Mouse (Mus musculus): Measurements from ENCODE around the gene Piwil1. TPM values are rescaled to one million over a fixed set of nuclear protein-coding genes. Genes with fewer than 3 reads are reported as not detected.
"Not testable (repeated sequence)": the region's sequence is repeated elsewhere in the genome, so short reads cannot be mapped to it uniquely, and the experiment has no call there.

Gene Piwil1
- polyA plus RNA-seq, 1 experiment from 2014 or later, result 0.05 TPM

DNA sequence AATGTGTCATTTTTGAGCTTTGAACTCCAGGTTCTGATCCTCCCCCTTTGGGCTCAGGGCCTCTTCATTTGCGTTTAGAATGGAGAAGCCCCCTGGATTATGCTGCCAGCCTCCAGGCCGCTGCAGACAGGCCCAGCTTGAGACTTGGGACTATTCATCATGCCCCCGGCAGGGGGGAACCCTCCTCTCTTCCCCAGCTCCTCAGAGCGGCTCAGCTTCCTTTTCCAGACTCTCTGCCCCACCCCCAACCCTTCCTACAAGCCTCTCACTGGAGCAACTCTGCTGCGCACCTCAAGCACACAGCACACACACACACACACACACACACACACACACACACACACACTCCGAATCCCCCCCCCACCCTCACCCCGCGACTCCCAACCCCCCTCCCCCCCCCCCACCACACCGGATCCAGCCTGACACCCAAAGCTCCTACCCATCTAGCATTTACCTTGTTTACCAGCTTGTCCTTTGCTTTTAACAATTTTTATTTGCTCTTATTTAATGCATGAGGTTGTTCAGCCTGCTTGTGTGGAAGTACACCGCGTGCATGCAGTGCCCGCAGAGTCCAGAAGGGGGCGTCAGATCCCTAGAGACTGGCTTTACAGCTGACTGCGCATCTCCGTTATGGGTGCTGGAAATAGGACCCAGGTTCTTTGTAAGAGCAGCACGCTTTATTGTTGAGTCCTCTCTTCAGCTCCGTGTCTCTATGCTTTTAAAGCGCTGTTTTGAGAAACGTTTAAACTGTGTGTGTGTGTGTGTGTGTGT is 2.0 kb downstream of the Piwil1 start:
- 44% methylated on average over 17 of the region's 19 CpGs for WGBS
- peak; percentile 79 for ATAC-seq (ENCODE audit: low FRiP score, low TSS enrichment)

DNA sequence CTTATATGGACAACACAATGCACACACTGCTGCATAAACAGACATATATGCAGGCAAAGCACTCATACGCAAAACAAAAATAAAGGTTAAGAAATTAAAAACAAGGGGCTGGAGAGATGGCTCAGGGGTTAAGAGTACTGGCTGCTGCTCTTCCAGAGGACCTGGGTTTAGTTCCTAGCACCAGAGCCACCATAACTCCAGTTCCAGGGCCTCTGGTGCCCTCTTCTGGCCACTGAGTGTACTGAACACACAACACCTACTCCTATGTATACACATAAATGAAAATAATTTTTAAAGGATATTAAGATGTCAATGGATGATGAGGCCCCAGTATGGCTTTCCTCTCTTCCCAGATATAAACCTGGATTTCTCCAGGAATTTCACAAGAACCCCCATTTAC is 4.1 kb downstream of the Piwil1 start:
- ATAC-seq (ENCODE audit: low FRiP score, low TSS enrichment), result no peak
- Histone ChIP-seq H3K9me3 (ENCODE audit: low read length) (peaks cover 8% of the 10 kb centered on the region; the same call in 1 of the 2 replicates), H3K4me1 (ENCODE audit: insufficient read depth, low read length) (no peaks in the 10 kb centered on the region; the same call in 1 of the 2 replicates), H3K9ac (replicated peaks; ENCODE audit: low read length) (no peak overlapping the region), H3K4me3 (ENCODE audit: low read length) (no peak overlapping the region), H3K36me3 (ENCODE audit: insufficient read depth, low read length) (no peaks in the 10 kb centered on the region), H3K27ac (ENCODE audit: low read length) (no peak overlapping the region), H3K27me3 (ENCODE audit: insufficient read depth, low read length) (no peaks in the 10 kb centered on the region), H3K4me2 (replicated peaks; ENCODE audit: low read depth, low read length) (no peak overlapping the region)
- WGBS, result 91% methylated on average over 1 of the region's 1 CpGs

More for the DNA sequence above, 2.0 kb downstream of the Piwil1 start:
- no peaks in the 10 kb centered on the region for H3K36me3 ChIP-seq (ENCODE audit: insufficient read depth, low read length)
- no peak overlapping the region for H3K4me3 ChIP-seq (ENCODE audit: low read length)
- peak overlapping the region; percentile 31 for H3K4me2 ChIP-seq (replicated peaks; ENCODE audit: low read depth, low read length)
- H3K27me3 ChIP-seq (ENCODE audit: insufficient read depth, low read length), result no peaks in the 10 kb centered on the region
- H3K9ac ChIP-seq (replicated peaks; ENCODE audit: low read length), result no peak overlapping the region
- peaks cover 8% of the 10 kb centered on the region; the same call in 1 of the 2 replicates for H3K9me3 ChIP-seq (ENCODE audit: low read length)
- H3K27ac ChIP-seq (ENCODE audit: low read length), result no peak overlapping the region
- H3K4me1 ChIP-seq (ENCODE audit: insufficient read depth, low read length), result no peaks in the 10 kb centered on the region; the same call in 1 of the 2 replicates

DNA sequence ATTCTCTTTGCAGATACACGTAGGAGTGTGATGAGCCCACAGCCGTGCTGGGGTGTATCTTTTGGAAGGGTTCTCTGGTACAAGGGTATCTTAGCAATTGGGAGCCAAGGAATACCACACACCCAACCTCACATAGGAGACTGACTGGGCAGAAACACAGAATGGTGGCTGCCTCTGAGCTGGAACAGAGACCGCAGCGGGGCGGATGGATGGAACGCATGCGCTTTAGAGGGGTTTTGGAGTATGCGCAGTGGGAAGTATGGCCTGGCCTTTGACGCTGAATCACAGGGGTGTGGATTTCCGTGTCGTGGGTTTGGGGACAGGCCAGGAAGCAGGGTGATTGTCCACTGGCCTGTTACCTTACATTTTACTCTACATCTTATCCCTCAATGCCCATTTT is 4.9 kb downstream of the Piwil1 start:
- 95% methylated on average over 11 of the region's 11 CpGs for WGBS
- H3K27me3 ChIP-seq (ENCODE audit: insufficient read depth, low read length), result no peaks in the 10 kb centered on the region
- no peak overlapping the region for H3K9ac ChIP-seq (replicated peaks; ENCODE audit: low read length)
- H3K36me3 ChIP-seq (ENCODE audit: insufficient read depth, low read length), result no peaks in the 10 kb centered on the region
- peaks cover 8% of the 10 kb centered on the region; the same call in 1 of the 2 replicates for H3K9me3 ChIP-seq (ENCODE audit: low read length)
- no peak overlapping the region for H3K27ac ChIP-seq (ENCODE audit: low read length)
- no peak overlapping the region for H3K4me2 ChIP-seq (replicated peaks; ENCODE audit: low read depth, low read length)
- no peak overlapping the region for H3K4me3 ChIP-seq (ENCODE audit: low read length)
- no peaks in the 10 kb centered on the region; the same call in 1 of the 2 replicates for H3K4me1 ChIP-seq (ENCODE audit: insufficient read depth, low read length)
- no peak for ATAC-seq (ENCODE audit: low FRiP score, low TSS enrichment)

DNA sequence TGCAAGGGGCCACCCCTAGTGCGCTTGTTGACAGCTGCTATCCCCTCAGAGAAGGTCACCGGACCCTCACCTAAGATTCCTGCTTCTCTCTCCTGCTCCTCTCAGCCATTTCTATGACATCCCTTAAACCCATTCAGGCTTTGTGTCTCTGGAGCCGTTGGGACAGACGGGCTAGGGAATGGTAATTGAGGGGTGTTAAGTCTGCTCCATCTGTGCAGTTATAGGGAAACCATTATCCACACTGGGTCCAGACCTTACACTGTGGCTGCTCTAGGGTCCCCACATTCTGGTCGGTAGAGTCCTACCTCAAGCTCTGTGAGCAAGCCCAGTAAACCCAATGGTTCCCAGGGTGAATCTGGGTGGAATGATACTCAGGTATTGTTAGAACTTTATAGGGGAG is 6.6 kb downstream of the Piwil1 start:
- Histone ChIP-seq H3K27ac (ENCODE audit: low read length) (no peak overlapping the region), H3K4me3 (ENCODE audit: low read length) (no peak overlapping the region), H3K36me3 (ENCODE audit: insufficient read depth, low read length) (no peaks in the 10 kb centered on the region), H3K4me2 (replicated peaks; ENCODE audit: low read depth, low read length) (no peak overlapping the region), H3K4me1 (ENCODE audit: insufficient read depth, low read length) (no peaks in the 10 kb centered on the region; the same call in 1 of the 2 replicates), H3K9ac (replicated peaks; ENCODE audit: low read length) (no peak overlapping the region), H3K9me3 (ENCODE audit: low read length) (peaks cover 8% of the 10 kb centered on the region; the same call in 1 of the 2 replicates), H3K27me3 (ENCODE audit: insufficient read depth, low read length) (no peaks in the 10 kb centered on the region)
- ATAC-seq (ENCODE audit: low FRiP score, low TSS enrichment), result no peak
- WGBS, result 67% methylated on average over 5 of the region's 5 CpGs

DNA sequence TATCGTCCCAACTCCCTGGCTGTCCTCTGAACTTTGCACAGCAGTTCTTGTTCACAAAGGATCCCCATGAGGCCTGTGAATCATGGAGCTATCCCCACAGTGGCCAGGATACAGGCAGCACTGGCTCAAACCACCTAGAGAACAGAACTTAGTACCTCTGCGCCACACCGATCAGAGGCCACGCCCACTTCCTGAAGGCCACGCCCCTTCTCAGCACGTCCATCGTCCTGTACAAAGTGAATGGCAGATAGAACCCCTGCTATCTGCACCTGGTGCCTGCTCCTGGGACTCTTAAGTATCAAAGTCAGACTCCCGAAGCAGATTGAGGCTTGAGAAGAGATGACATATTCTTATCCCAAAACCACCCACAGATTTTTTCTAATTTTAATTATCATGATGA is 8.3 kb downstream of the Piwil1 start:
- peak; percentile 27; the same call in 1 of the 2 replicates for ATAC-seq (ENCODE audit: low FRiP score, low TSS enrichment)

DNA sequence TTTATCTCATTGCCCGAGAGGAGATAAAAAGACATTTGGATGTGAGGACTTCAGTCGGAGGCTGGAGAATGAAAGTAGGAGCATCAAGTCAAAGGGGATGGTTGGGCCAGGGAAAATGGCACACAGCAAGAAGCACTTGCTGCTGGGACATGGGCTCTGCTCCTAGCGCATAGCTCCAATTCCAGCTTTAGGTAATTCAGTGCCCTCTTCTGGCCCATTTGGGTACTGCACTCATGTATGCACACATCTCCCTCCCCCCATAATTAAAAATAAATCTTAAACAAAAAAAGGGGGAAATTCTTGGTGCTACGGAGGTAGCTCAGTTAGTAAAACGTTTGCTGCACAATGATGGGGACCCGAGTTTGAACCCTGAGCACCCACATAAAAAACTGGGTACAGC is 9.5 kb downstream of the Piwil1 start:
- Histone ChIP-seq H3K36me3 (ENCODE audit: insufficient read depth, low read length) (no peaks in the 10 kb centered on the region), H3K9me3 (ENCODE audit: low read length) (no peaks in the 10 kb centered on the region), H3K27me3 (ENCODE audit: insufficient read depth, low read length) (no peaks in the 10 kb centered on the region), H3K4me2 (replicated peaks; ENCODE audit: low read depth, low read length) (no peak overlapping the region), H3K4me1 (ENCODE audit: insufficient read depth, low read length) (no peaks in the 10 kb centered on the region), H3K9ac (replicated peaks; ENCODE audit: low read length) (no peak overlapping the region), H3K4me3 (ENCODE audit: low read length) (no peak overlapping the region), H3K27ac (ENCODE audit: low read length) (no peak overlapping the region)
- no peak for ATAC-seq (ENCODE audit: low FRiP score, low TSS enrichment)
- WGBS, result 88% methylated on average over 6 of the region's 6 CpGs

More for the DNA sequence above, 8.3 kb downstream of the Piwil1 start:
- H3K4me1 ChIP-seq (ENCODE audit: insufficient read depth, low read length), result no peaks in the 10 kb centered on the region
- H3K36me3 ChIP-seq (ENCODE audit: insufficient read depth, low read length), result no peaks in the 10 kb centered on the region
- H3K27me3 ChIP-seq (ENCODE audit: insufficient read depth, low read length), result no peaks in the 10 kb centered on the region
- peaks cover 8% of the 10 kb centered on the region; the same call in 1 of the 2 replicates for H3K9me3 ChIP-seq (ENCODE audit: low read length)
- WGBS, result 24% methylated on average over 8 of the region's 8 CpGs
- H3K27ac ChIP-seq (ENCODE audit: low read length), result no peak overlapping the region
- H3K4me2 ChIP-seq (replicated peaks; ENCODE audit: low read depth, low read length), result no peak overlapping the region
- no peak overlapping the region for H3K9ac ChIP-seq (replicated peaks; ENCODE audit: low read length)
- H3K4me3 ChIP-seq (ENCODE audit: low read length), result no peak overlapping the region

DNA sequence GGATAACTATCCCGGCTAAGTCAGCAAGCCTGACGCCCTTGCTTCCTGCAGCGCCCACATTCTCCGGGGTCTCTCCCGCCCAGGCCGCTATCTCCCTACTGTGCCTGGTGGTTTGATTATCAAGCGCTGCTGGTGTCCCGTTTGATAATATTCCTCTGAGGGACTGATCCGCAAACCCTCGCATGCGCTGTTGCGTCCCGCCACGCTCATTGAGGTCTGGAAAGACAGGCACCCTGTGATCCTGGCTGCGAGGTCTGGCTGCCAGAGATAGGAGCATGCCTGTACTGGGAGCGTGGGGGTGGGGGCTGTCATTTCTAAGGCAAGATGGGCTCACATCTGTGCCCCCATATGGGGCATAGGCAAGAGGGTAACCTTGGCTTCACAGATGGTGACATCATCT is 12.8 kb downstream of the Piwil1 start:
- H3K9me3 ChIP-seq (ENCODE audit: low read length), result no peaks in the 10 kb centered on the region

DNA sequence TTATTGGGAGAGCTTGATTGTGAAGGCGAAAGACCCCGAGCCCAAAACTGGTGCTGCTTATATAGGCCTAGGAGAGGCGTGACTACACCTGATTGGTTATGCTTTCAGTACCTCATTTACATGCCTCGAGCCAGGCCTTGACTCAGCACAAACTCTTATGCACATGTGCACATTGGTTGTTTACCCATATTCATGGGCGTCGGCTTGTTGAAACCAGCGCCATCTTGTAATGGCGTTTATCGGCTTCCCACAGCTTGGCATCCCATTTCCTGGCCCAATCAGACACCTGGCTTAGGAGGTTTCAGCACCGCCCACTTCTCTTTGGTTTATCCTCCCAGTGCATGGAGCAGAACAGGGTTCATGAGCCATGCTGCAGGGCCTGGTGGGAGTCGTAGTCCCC is 18.1 kb downstream of the Piwil1 start:
- not testable (repeated sequence) for H3K4me2 ChIP-seq (replicated peaks; ENCODE audit: low read depth, low read length); H3K27ac ChIP-seq (ENCODE audit: low read length); H3K36me3 ChIP-seq (ENCODE audit: insufficient read depth, low read length); H3K4me3 ChIP-seq (ENCODE audit: low read length); H3K27me3 ChIP-seq (ENCODE audit: insufficient read depth, low read length); ATAC-seq (ENCODE audit: low FRiP score, low TSS enrichment); H3K9ac ChIP-seq (replicated peaks; ENCODE audit: low read length); H3K9me3 ChIP-seq (ENCODE audit: low read length); H3K4me1 ChIP-seq (ENCODE audit: insufficient read depth, low read length)
- 86% methylated on average over 11 of the region's 11 CpGs for whole genome bisulfite sequencing

More for the DNA sequence above, 12.8 kb downstream of the Piwil1 start:
- H3K36me3 ChIP-seq (ENCODE audit: insufficient read depth, low read length), result no peaks in the 10 kb centered on the region
- no peak for ATAC-seq (ENCODE audit: low FRiP score, low TSS enrichment)
- H3K4me1 ChIP-seq (ENCODE audit: insufficient read depth, low read length), result no peaks in the 10 kb centered on the region
- H3K27me3 ChIP-seq (ENCODE audit: insufficient read depth, low read length), result no peaks in the 10 kb centered on the region
- H3K27ac ChIP-seq (ENCODE audit: low read length), result no peak overlapping the region
- 84% methylated on average over 16 of the region's 16 CpGs for WGBS
- H3K4me2 ChIP-seq (replicated peaks; ENCODE audit: low read depth, low read length), result no peak overlapping the region
- no peak overlapping the region for H3K9ac ChIP-seq (replicated peaks; ENCODE audit: low read length)
- H3K4me3 ChIP-seq (ENCODE audit: low read length), result no peak overlapping the region

DNA sequence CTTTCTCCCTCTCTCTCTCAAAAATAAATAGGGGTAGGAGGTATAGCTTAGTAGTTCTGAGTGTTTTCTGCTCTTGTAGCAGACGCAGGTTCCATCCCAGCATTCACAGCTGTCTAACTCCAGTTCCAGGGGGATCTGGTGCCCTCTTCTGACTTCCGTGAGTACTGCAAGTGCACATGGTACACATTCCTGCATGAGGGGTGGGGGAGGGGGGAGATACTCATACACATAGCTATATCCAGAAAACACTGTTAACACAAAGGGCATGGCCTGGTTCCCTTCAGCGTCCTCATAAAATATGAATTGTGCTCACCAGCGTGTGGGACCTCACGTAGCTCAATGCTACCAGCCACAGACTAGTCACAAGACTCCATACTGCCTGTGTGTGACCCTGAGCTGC is 27.0 kb downstream of the Piwil1 start:
- 77% methylated on average over 5 of the region's 5 CpGs for WGBS
- H3K4me1 ChIP-seq (ENCODE audit: insufficient read depth, low read length), result no peaks in the 10 kb centered on the region
- ATAC-seq (ENCODE audit: low FRiP score, low TSS enrichment), result no peak

DNA sequence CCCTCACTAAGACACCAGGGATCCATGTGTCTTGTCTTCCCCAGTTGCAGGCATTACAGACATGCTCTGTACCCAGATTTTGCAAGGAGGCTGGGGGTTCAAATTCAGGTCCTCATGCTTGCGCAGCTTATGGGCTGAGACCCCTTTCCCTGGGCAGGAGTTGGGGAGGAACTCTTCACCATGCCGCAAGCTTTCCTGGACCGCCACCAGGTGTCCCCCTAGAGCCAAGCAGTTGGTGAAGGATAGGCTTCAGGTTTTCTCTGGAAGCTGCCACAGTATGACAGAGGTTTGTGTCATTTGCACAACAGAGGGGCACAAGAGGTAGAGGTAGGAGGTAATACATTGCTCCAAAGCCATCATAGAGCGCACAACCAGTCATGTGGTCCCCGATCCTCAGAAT is 28.3 kb downstream of the Piwil1 start:
- Histone ChIP-seq H3K9me3 (ENCODE audit: low read length) (no peaks in the 10 kb centered on the region), H3K27me3 (ENCODE audit: insufficient read depth, low read length) (no peaks in the 10 kb centered on the region), H3K4me1 (ENCODE audit: insufficient read depth, low read length) (no peaks in the 10 kb centered on the region), H3K4me2 (replicated peaks; ENCODE audit: low read depth, low read length) (no peak overlapping the region), H3K4me3 (ENCODE audit: low read length) (no peak overlapping the region), H3K36me3 (ENCODE audit: insufficient read depth, low read length) (no peaks in the 10 kb centered on the region), H3K27ac (ENCODE audit: low read length) (no peak overlapping the region), H3K9ac (replicated peaks; ENCODE audit: low read length) (no peak overlapping the region)
- WGBS, result 44% methylated on average over 5 of the region's 5 CpGs
- peak; percentile 23; the same call in 1 of the 2 replicates for ATAC-seq (ENCODE audit: low FRiP score, low TSS enrichment)

More for the DNA sequence above, 27.0 kb downstream of the Piwil1 start:
- Histone ChIP-seq H3K4me2 (replicated peaks; ENCODE audit: low read depth, low read length) (no peak overlapping the region), H3K9me3 (ENCODE audit: low read length) (no peaks in the 10 kb centered on the region), H3K4me3 (ENCODE audit: low read length) (no peak overlapping the region), H3K27ac (ENCODE audit: low read length) (no peak overlapping the region), H3K27me3 (ENCODE audit: insufficient read depth, low read length) (no peaks in the 10 kb centered on the region), H3K9ac (replicated peaks; ENCODE audit: low read length) (no peak overlapping the region), H3K36me3 (ENCODE audit: insufficient read depth, low read length) (no peaks in the 10 kb centered on the region)
